Mouse (Mus musculus): ENCODE results near the gene 4931429L15Rik.

DNA sequence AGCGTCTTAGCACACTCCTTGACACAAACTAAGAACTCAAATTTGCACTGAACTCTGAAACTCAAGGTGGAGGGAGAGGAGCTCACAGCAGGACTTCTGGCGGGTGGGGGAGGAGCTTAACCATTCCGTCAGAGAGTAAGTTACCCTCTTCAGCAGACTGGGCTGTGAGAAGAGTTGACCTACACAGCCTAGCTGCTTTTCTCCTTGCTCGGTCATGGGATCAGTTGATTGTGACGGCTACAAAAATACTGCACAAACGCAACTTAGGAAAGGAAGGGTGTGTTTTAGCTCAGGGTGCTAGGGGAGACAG is 10.8 kb upstream of the 4931429L15Rik start:
- TF ChIP-seq POLR2A (IDR thresholded peaks at IDR 0.05; ENCODE audit: low read depth, low read length) (no peak), CTCF (IDR thresholded peaks at IDR 0.05; ENCODE audit: extremely low read depth, insufficient read length, insufficient replicate concordance, low read depth, low read length) (no peak)
